Mouse (Mus musculus) right cerebral cortex, postnatal 4 days (tissue): Measurements from ENCODE around the gene Gm3285.
A peak's percentile ranks its signal among the peaks of the same experiment; 100 is the strongest.

ENCODE experiments used
- DNase-seq: peaks from one replicate; pipeline ENCODE4 v3.0.0-alpha.2; 2022

Gm3285 gene

DNA sequence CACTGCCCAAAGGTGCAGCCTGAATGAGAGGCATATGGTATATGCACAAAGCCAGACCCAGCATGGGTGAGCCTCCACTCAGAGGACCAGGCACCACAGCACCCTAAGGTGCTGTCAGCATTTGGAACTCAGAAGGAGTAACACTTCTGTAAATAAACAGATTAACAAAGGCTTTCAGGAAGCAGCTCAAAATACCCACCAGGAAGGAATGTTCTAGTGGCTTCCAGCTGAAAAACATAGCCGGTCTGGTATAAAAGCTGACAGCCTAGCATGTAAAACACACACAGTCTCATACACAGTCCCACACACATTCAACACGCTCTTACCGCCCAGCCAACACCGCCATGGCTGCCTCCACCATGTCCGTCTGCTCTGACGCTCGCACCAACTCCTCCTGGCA is at the start of gene Gm3285:
TSS of gene Gm3285 (plus strand) at position 301 of the 400 bp plus-strand sequence.
- DNase-seq: no peak

DNA sequence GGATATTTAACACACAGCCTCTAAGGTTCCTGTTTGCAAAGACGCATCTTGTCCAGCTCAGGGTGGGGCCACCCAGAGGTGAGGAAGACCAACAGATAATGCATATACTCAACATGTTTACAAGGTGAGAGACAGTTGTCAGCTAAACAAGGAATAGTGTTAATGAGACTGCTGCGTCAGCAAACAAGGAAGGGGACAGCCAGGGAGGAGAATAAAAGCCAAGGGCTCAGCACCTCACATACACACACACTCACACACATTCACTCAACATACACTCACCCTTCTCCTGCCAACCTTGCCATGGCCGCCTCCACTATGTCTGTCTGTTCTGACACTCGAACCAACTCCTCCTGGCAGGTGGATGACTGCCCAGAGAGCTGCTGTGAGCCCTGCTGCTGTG is 47.4 kb upstream of the Gm3285 start, which contains the start of gene Gm2696:
TSS of gene Gm2696 (plus strand) at position 301 of the 400 bp plus-strand sequence.
- no peak for DNase-seq

DNA sequence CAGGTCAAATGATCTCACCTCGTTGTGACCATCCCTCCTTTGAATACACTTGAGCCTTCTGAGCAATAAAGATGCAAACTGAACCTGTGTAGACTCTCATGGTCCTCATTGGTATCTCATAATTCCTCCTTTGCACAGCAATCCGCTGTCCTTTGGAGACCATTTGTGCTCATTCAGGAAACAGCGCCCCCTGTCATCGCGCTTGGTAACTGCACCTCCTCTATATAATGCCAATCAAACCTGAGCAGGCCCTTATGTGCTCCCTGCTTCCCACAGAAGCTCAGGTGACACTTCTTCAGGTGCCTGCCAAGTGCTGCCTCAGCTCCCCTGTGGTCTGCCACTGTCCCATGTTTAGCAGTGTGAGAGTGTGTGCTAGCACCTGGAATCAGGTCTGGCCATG is 46.3 kb upstream of the Gm3285 start:
- peak; percentile 33 for DNase-seq

- DNase-seq: no peak
Observed at GRCm38 (mm10) chr10:77818523-77818922, 43.3 kb upstream of the Gm3285 start.

- DNase-seq: no peak
Observed at GRCm38 (mm10) chr10:77819203-77819602, 42.6 kb upstream of the Gm3285 start.

DNA sequence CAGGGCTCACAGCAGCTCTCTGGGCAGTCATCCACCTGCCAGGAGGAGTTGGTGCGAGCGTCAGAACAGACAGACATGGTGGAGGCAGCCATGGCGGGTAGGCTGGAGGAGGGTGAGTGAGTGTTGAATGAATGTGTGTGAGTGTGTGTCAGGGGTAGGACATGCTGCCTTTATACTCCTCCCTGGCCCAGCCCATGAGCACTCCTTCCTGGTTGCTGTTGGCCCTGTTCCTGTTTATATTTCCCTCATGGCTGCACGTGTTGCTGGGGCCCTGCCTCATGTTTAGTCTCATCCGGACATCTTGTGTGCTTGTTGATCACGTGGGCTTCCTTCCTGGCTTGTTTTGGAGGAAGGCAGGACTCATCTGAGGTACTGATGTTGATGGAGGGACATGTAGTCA is 34.8 kb upstream of the Gm3285 start, which contains the start of gene Krtap10-4:
TSS of gene Krtap10-4 (minus strand) at position 145 of the 400 bp plus-strand sequence.
- no peak for DNase-seq

GRCm38 (mm10) chr10:77835647-77836046 is 26.1 kb upstream of the Gm3285 start, which contains the start of gene Krtap10-10:
Gene Krtap10-10, plus strand, starts transcription at chr10:77835947.
- DNase-seq: no peak

GRCm38 (mm10) chr10:77839006-77839405 is 22.8 kb upstream of the Gm3285 start:
- DNase-seq: no peak

- DNase-seq: no peak
Observed at GRCm38 (mm10) chr10:77846503-77846902, 15.3 kb upstream of the Gm3285 start, which contains the start of gene Gm36176. Gene Gm36176, plus strand, starts transcription at chr10:77846803.

DNA sequence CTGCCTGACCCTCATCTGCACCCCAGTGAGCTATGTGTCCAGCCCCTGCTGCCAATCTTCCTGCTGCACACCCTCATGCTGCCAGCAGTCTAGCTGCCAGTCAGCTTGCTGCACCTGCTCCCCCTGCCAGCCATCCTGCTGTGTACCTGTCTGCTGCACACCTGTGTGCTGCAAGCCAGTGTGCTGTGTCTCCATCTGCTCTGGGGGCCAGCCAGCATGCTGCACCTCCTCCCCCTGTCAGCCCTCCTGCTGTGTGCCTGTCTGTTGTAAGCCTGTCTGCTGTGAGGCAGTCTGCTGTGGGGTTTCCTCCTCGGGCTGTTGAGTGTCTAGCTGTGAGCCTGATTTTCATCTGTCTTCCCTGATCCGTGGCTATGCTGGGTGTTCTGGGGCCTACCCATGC is 14.8 kb upstream of the Gm3285 start:
- DNase-seq: no peak

DNA sequence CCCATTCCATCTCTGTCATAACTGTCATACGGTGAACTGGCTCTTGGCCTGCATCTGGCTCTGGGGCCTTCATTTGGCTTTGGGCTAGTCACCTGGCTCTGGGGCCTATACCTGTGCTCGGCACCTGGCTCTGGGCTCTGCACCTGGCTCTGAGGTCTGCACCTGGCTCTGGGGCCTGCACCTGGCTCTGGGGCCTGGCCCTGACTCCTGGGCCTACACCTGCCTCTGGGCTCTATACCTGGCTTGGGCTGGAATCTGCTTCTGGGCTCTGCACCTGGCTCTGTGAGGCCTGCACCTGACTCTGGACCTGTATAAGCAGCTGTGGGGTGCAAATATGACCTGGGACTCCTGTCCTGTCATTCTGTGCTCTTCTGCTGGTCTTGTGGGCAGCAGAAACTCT is 14.2 kb upstream of the Gm3285 start:
- no peak for DNase-seq

GRCm38 (mm10) chr10:77852559-77852958 is 9.2 kb upstream of the Gm3285 start, which contains the start of gene Gm10318:
Gene Gm10318, plus strand, starts transcription at chr10:77852859.
- DNase-seq: no peak

DNA sequence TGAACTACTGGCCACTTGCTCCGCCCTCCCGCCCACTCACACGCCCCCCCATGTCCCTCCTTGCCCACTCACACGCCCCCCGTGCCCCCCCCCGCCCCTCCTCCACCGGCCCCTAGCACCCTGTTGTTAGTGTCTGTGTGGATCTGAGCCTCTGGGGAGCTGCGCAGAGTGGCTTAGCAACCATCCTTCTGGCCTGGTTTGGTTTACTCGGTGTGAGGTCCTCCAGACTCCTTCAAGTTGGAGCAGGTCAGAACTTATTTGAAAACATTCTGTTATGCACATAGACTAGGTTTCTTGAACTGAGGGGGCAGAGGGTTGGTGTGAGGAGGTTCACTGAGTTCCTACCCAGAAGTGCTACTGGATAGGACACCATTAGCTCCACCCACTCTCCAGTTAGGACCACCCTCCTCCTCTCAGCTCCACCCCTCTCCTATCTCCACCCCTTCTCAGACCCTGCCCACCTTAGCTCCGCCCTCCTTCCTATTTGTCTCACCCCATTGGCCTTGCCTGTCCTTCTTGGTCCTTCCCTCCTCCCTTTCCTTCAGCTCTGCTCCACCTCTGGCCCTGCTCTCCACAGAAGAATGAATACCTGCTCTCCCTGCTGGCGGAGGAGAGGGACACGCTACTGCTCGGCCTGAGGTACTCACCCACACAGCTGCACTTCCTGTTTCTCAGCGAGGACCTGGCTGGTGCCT is 2.4 kb downstream of the Gm3285 start:
- no peak for DNase-seq

DNA sequence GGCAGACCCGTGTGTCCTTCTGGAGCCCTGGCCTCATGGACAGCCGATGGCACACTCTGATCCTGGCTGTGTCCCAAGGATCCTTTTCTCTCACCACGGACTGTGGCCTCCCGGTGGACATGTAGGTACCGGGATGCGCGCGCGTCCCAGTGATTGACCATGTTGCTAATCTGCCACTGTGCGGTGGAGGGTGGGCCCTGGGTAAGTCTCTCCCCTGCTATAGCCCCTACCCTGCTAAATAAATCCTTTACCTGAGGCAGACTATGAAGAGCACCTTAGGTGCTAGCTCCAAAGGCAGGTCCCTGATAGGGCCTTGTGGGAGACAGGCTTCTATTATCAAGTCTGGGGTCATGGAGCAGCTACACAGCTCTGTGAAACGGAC is 3.0 kb downstream of the Gm3285 start:
- DNase-seq: no peak

DNA sequence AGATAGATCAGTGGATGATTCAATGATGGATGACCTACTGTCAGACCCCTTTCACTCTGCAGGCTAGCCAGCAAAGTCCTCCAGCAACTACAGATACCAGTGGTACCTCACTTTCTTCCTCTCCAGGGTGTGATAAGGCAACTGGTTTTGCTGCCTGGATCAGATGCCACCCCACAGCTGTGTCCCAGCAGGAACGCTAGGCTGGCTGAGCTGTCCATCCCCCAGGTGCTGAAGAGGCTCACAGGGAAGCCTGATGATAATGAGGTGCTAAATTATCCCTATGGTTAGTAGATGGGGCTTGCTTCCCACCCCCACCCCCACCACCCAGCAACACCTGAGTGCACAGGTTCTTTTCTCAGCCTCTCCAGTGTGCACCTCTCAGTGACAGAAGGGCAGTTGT is 5.8 kb downstream of the Gm3285 start:
- DNase-seq: no peak

GRCm38 (mm10) chr10:77869651-77870050 is 7.9 kb downstream of the Gm3285 start:
- no peak for DNase-seq

GRCm38 (mm10) chr10:77878985-77879384 is 17.2 kb downstream of the Gm3285 start:
- no peak for DNase-seq

DNA sequence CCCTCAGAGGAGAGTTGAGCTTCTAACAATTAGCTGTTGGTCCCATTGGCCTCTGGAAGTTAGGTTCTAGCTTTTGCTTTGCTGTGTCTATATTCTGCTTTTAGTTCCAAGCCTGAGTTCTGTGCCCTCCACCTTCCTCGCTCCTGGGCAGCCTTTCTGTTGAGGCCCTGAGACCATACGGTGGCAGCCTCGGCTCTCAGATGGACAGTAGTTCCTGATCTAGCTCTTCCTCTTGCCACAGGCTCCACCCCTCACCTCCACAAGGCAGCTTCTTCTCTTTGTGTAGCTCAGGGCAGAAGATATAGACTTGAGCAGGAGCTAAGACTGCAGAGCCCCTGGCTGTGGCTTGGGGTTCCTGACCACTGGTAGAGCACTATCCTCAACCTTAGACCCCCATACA is 18.5 kb downstream of the Gm3285 start:
- no peak for DNase-seq

GRCm38 (mm10) chr10:77882553-77882952 is 20.8 kb downstream of the Gm3285 start:
- no peak for DNase-seq

GRCm38 (mm10) chr10:77886007-77886747 is 24.4 kb downstream of the Gm3285 start:
- no peak for DNase-seq

DNA sequence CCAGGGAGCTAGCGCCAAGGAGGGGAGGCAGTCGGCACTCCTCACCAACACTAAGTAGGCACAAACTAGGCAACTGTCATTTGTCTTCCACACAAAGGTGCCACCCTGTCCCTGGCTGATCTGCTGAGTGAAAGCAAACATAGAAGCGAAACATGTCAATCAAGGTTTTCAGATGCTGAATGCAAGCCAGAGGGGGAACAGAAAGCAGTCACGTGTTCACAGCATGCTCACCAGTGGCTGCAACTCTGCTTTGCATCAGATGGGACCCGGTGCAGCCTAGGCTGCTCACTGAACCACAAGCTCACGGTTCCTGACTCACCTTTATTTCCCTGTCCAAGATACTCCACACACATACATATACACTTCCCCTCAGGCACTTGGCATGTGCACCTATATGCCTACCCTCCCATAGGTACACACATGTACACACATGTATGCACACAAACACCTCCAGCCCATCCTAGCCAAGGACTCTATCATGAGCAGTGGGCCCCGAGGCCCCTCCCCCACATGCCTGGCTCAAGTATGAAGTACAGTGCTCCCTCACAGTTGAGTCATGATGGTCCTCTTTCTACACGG is 29.3 kb downstream of the Gm3285 start:
- no peak for DNase-seq

DNA sequence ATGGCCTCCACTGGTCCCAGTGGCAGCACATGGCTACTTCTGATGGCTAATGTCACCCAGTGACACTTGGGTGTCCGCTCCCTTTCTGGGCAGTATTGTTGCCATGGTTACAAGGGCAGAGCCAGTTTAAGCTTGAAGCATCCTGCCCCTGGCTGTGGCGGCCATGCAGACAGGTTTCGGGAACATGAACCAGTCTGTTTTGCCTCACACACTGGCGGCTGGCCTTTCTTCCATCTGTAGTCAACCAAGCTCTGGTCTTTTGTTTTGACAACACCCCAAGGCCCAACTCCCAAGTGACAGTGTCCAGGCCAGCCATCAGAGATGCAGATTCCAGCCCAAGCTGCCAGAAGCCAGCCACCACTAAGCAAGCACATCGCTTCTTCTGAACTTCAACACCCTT is 33.8 kb downstream of the Gm3285 start:
- DNase-seq: no peak

DNA sequence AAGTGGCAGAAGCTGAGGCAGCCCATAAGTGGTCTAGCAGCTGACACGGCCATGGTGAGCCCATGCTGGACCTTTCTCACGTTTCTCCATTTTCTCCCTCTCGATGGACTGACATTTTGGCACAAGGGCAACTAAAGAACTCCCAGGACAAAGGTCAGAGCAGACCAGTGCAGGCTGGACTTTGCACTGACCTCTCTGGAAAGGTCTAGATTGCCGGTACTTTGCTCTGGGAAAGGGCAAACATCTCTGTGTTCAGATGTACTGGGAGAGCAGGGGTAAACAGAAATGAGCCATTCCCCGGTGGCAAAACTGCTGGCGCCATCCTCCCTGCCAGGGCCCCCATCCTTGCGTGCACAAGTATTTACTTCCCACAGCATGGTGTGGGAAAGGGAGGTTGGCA is 38.4 kb downstream of the Gm3285 start:
- DNase-seq: no peak
